Mouse (Mus musculus) kidney, postnatal 25 days (tissue): ENCODE results near the gene Fam204a.

Experiments
- DNase-seq, 2 experiments: peaks; one replicate each; pipeline ENCODE4 v3.0.0; 2021; ENCODE audit warnings: mixed read lengths in 2 of 2

The Fam204a gene

DNA sequence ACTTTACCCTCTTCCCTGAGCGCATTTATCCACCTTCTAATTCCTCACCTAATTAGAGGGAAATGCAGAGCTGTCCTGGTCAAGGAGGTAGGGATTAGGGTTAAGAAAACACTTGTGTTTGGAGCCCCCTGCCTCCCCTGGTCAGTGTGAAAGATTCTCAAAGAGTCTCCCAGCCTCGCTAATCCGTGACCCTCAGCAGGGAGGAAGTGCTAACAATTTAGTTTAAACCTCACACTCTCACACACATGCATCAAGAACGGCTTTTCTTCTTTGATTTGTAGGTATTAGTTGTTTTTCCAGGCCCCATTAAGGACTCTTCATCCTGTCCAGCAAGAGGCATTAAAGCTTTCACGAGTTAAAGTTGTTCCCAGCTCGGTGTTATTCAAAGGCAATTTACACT is 66.7 kb downstream of the Fam204a start:
- DNase-seq = no peak

DNA sequence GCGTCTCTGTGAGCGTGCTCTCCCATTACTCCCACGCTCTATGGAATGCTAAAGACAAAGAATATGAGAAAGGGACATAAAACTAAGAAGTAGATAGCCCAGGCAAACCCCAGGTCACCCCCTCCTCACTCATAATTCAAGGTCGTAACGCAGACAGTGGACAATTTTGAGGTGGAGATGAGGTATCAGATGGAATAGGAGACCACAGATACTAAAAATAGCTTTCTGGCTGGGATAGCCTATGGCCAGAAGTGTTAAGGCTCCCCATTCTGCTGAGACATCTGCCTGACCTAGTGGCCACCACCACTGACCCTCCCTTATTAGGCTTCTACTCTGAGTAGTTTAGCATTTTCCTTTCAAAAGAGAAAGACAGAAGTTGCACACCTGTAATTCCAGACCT is 71.2 kb downstream of the Fam204a start:
- no peak for DNase-seq

DNA sequence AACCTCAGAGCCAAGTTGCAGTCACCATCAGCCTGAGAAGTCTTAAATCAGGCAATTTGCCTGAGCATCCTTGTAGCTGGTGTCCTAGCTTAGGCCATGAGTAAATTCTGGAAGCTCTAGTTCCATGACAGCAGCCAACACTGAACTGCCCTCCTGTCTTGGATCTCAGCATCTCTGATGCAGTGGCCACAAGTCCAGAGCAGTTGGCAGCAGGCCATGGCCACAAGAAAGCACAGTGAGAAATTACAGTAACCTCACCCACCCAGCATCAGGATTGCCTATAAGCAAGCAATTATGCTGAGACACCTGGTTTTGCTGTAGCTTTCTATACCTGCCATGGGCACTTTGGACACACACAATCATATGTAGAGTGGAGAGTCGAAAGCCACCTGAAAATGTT is 73.4 kb downstream of the Fam204a start:
- no peak for DNase-seq

DNA sequence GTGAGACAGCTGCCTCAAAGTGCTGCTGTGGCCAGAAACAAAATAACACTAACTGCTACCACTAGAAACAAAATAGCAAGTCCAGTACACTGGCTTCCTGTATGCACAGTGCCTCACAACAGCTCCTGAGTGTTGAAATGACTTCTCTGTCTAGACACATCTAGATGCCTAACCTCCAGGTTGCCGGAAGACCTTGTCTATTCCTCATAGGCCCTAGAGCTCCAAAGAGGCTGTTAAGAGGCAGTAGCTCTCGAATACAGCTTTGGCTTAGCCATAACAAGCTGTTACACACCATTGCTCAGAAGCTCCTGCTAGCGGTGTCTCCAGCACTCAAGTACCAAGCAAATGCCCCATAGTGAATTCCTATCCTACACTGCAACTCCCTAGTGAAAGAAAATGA is 76.4 kb downstream of the Fam204a start:
- no peak for DNase-seq

DNA sequence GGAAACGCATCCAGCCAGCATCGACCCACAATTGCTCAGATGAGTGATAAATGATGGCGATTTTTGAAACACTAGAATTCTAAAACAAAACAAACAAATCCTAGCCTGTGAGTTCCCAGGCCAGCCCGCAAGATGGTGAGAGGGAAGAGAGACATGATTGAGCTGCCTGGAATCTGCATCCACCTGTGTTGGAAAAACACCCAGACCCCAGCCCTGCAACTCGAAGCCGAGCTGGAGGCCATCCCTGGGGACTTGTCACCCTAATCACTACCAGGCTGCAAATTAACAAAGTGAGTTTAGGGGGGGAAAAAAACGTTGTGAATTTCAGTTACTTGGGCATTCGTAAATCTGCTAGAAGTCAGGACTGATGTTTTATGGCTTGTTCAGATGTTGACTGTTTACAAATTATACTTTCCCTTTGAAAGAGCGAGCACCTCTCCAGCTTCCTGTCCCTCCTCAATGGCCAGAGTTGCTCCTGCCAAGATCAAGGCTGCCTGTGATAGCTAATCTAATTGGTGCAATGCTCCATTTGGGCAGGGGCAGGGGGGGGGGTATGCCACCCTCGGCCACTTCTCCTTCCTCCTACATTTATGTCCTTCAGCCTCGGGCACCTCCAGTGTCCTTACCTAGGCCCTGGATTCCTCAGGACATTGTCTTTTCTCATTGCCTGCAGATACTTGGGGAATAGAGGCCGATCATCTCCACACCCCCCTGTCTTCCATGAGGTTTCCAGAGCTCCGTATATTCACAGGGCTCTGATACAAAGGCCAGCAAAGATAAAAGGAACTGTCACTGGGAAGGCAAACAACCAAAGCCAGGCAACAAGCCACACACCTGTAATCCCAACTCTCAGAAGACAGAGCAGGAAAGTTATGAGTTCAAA is 77.2 kb downstream of the Fam204a start:
- no peak for DNase-seq
